Mouse (Mus musculus): Measurements from ENCODE around the gene Ergic2. TPM values are rescaled to one million over a fixed set of nuclear protein-coding genes. Genes with fewer than 3 reads are reported as not detected.

Gene Ergic2
- polyA plus RNA-seq, 1 experiment from 2014 or later: 148 TPM

- 73% methylated on average over 2 of the region's 2 CpGs for WGBS
- H3K4me3 ChIP-seq (ENCODE audit: low read length): no peak overlapping the region
- no peak overlapping the region for H3K9ac ChIP-seq (ENCODE audit: low read length)
- H3K4me2 ChIP-seq (ENCODE audit: low read depth, low read length): no peak overlapping the region
- ATAC-seq (replicated peaks; ENCODE audit: extremely low read depth, insufficient read depth, low FRiP score): no peak
- H3K27ac ChIP-seq (ENCODE audit: low read length): no peak overlapping the region
- no peaks in the 10 kb centered on the region for H3K27me3 ChIP-seq (ENCODE audit: control insufficient read depth, insufficient read depth, low read length)
- H3K36me3 ChIP-seq (ENCODE audit: control insufficient read depth, insufficient read depth): no peaks in the 10 kb centered on the region
- no peaks in the 10 kb centered on the region for H3K9me3 ChIP-seq (replicated peaks; ENCODE audit: control insufficient read depth, low read length)
- 0 out of 2 replicates have a peak, but pooled peaks cover 3% of the 10 kb centered on the region for H3K4me1 ChIP-seq (ENCODE audit: control insufficient read depth, insufficient read depth, low read length)
Observed at GRCm38 (mm10) chr6:148218235-148219076, 6.3 kb upstream of the Ergic2 start.

- H3K27ac ChIP-seq (ENCODE audit: low read length): no peak overlapping the region
- no peaks in the 10 kb centered on the region for H3K36me3 ChIP-seq (ENCODE audit: control insufficient read depth, insufficient read depth)
- no peaks in the 10 kb centered on the region for H3K27me3 ChIP-seq (ENCODE audit: control insufficient read depth, insufficient read depth, low read length)
- 84% methylated on average over 4 of the region's 4 CpGs for WGBS
- peaks cover 9% of the 10 kb centered on the region for H3K4me1 ChIP-seq (ENCODE audit: control insufficient read depth, insufficient read depth, low read length)
- no peak for ATAC-seq (replicated peaks; ENCODE audit: extremely low read depth, insufficient read depth, low FRiP score)
- no peak overlapping the region for H3K4me3 ChIP-seq (ENCODE audit: low read length)
- H3K9me3 ChIP-seq (replicated peaks; ENCODE audit: control insufficient read depth, low read length): no peaks in the 10 kb centered on the region
- H3K4me2 ChIP-seq (ENCODE audit: low read depth, low read length): no peak overlapping the region
- no peak overlapping the region for H3K9ac ChIP-seq (ENCODE audit: low read length)
Observed at GRCm38 (mm10) chr6:148216752-148217151, 4.6 kb upstream of the Ergic2 start.

GRCm38 (mm10) chr6:148214765-148215164 lies 2.6 kb upstream of the Ergic2 start:
- H3K9ac ChIP-seq (ENCODE audit: low read length): no peak overlapping the region
- H3K4me1 ChIP-seq (ENCODE audit: control insufficient read depth, insufficient read depth, low read length): peaks cover 12% of the 10 kb centered on the region
- H3K36me3 ChIP-seq (ENCODE audit: control insufficient read depth, insufficient read depth): no peaks in the 10 kb centered on the region
- H3K9me3 ChIP-seq (replicated peaks; ENCODE audit: control insufficient read depth, low read length): no peaks in the 10 kb centered on the region
- H3K4me3 ChIP-seq (ENCODE audit: low read length): no peak overlapping the region
- H3K27me3 ChIP-seq (ENCODE audit: control insufficient read depth, insufficient read depth, low read length): no peaks in the 10 kb centered on the region
- H3K4me2 ChIP-seq (ENCODE audit: low read depth, low read length): 0 out of 2 replicates have a peak overlapping the region, but pooled peaks have one; percentile 8
- ATAC-seq (replicated peaks; ENCODE audit: extremely low read depth, insufficient read depth, low FRiP score): no peak
- WGBS: 2% methylated on average over 5 of the region's 5 CpGs
- no peak overlapping the region for H3K27ac ChIP-seq (ENCODE audit: low read length)

GRCm38 (mm10) chr6:148211391-148211876 lies 740 bp downstream of the Ergic2 start:
- ATAC-seq (replicated peaks; ENCODE audit: extremely low read depth, insufficient read depth, low FRiP score): peak; percentile 37
- WGBS: under 1% methylated on average over 51 of the region's 51 CpGs
- H3K4me2 ChIP-seq (ENCODE audit: low read depth, low read length): peak overlapping the region; percentile 94
- peak overlapping the region; percentile 92 for H3K9ac ChIP-seq (ENCODE audit: low read length)
- H3K4me1 ChIP-seq (ENCODE audit: control insufficient read depth, insufficient read depth, low read length): peaks cover 22% of the 10 kb centered on the region
- no peaks in the 10 kb centered on the region for H3K36me3 ChIP-seq (ENCODE audit: control insufficient read depth, insufficient read depth)
- no peaks in the 10 kb centered on the region for H3K27me3 ChIP-seq (ENCODE audit: control insufficient read depth, insufficient read depth, low read length)
- peak overlapping the region; percentile 99 for H3K4me3 ChIP-seq (ENCODE audit: low read length)
- H3K27ac ChIP-seq (ENCODE audit: low read length): peak overlapping the region; percentile 63
- no peaks in the 10 kb centered on the region for H3K9me3 ChIP-seq (replicated peaks; ENCODE audit: control insufficient read depth, low read length)

GRCm38 (mm10) chr6:148207522-148207921 lies 4.7 kb downstream of the Ergic2 start:
- no peak overlapping the region for H3K4me3 ChIP-seq (ENCODE audit: low read length)
- H3K27ac ChIP-seq (ENCODE audit: low read length): no peak overlapping the region
- WGBS: 33% methylated on average over 1 of the region's 1 CpGs
- H3K4me1 ChIP-seq (ENCODE audit: control insufficient read depth, insufficient read depth, low read length): peaks cover 13% of the 10 kb centered on the region
- H3K36me3 ChIP-seq (ENCODE audit: control insufficient read depth, insufficient read depth): peaks cover 7% of the 10 kb centered on the region; the same call in 1 of the 2 replicates
- no peak for ATAC-seq (replicated peaks; ENCODE audit: extremely low read depth, insufficient read depth, low FRiP score)
- H3K9me3 ChIP-seq (replicated peaks; ENCODE audit: control insufficient read depth, low read length): no peaks in the 10 kb centered on the region
- no peak overlapping the region for H3K4me2 ChIP-seq (ENCODE audit: low read depth, low read length)
- no peak overlapping the region for H3K9ac ChIP-seq (ENCODE audit: low read length)
- no peaks in the 10 kb centered on the region for H3K27me3 ChIP-seq (ENCODE audit: control insufficient read depth, insufficient read depth, low read length)

GRCm38 (mm10) chr6:148205134-148205533 lies 7.0 kb downstream of the Ergic2 start:
- Histone ChIP-seq H3K9ac (ENCODE audit: low read length) (no peak overlapping the region), H3K4me3 (ENCODE audit: low read length) (no peak overlapping the region), H3K9me3 (replicated peaks; ENCODE audit: control insufficient read depth, low read length) (no peaks in the 10 kb centered on the region), H3K27me3 (ENCODE audit: control insufficient read depth, insufficient read depth, low read length) (no peaks in the 10 kb centered on the region), H3K4me2 (ENCODE audit: low read depth, low read length) (no peak overlapping the region), H3K4me1 (ENCODE audit: control insufficient read depth, insufficient read depth, low read length) (peaks cover 10% of the 10 kb centered on the region), H3K36me3 (ENCODE audit: control insufficient read depth, insufficient read depth) (peaks cover 20% of the 10 kb centered on the region), H3K27ac (ENCODE audit: low read length) (no peak overlapping the region)
- 69% methylated on average over 1 of the region's 1 CpGs for WGBS
- ATAC-seq (replicated peaks; ENCODE audit: extremely low read depth, insufficient read depth, low FRiP score): no peak

- 98% methylated on average over 3 of the region's 3 CpGs for WGBS
- no peak overlapping the region for H3K9ac ChIP-seq (ENCODE audit: low read length)
- no peak overlapping the region for H3K27ac ChIP-seq (ENCODE audit: low read length)
- H3K4me3 ChIP-seq (ENCODE audit: low read length): no peak overlapping the region
- ATAC-seq (replicated peaks; ENCODE audit: extremely low read depth, insufficient read depth, low FRiP score): no peak
- H3K36me3 ChIP-seq (ENCODE audit: control insufficient read depth, insufficient read depth): peaks cover 42% of the 10 kb centered on the region
- no peaks in the 10 kb centered on the region for H3K4me1 ChIP-seq (ENCODE audit: control insufficient read depth, insufficient read depth, low read length)
- H3K9me3 ChIP-seq (replicated peaks; ENCODE audit: control insufficient read depth, low read length): no peaks in the 10 kb centered on the region
- no peak overlapping the region for H3K4me2 ChIP-seq (ENCODE audit: low read depth, low read length)
- H3K27me3 ChIP-seq (ENCODE audit: control insufficient read depth, insufficient read depth, low read length): no peaks in the 10 kb centered on the region
Observed at GRCm38 (mm10) chr6:148199729-148200128, 12.4 kb downstream of the Ergic2 start.

GRCm38 (mm10) chr6:148199177-148199576 lies 13.0 kb downstream of the Ergic2 start:
- no peaks in the 10 kb centered on the region for H3K9me3 ChIP-seq (replicated peaks; ENCODE audit: control insufficient read depth, low read length)
- H3K4me2 ChIP-seq (ENCODE audit: low read depth, low read length): no peak overlapping the region
- H3K27me3 ChIP-seq (ENCODE audit: control insufficient read depth, insufficient read depth, low read length): no peaks in the 10 kb centered on the region
- H3K27ac ChIP-seq (ENCODE audit: low read length): no peak overlapping the region
- WGBS: 93% methylated on average over 2 of the region's 2 CpGs
- H3K4me1 ChIP-seq (ENCODE audit: control insufficient read depth, insufficient read depth, low read length): no peaks in the 10 kb centered on the region
- H3K4me3 ChIP-seq (ENCODE audit: low read length): no peak overlapping the region
- peaks cover 44% of the 10 kb centered on the region for H3K36me3 ChIP-seq (ENCODE audit: control insufficient read depth, insufficient read depth)
- no peak for ATAC-seq (replicated peaks; ENCODE audit: extremely low read depth, insufficient read depth, low FRiP score)
- no peak overlapping the region for H3K9ac ChIP-seq (ENCODE audit: low read length)

- H3K9ac ChIP-seq (ENCODE audit: low read length): no peak overlapping the region
- H3K36me3 ChIP-seq (ENCODE audit: control insufficient read depth, insufficient read depth): peaks cover 39% of the 10 kb centered on the region
- no peaks in the 10 kb centered on the region for H3K27me3 ChIP-seq (ENCODE audit: control insufficient read depth, insufficient read depth, low read length)
- H3K9me3 ChIP-seq (replicated peaks; ENCODE audit: control insufficient read depth, low read length): no peaks in the 10 kb centered on the region
- no peak for ATAC-seq (replicated peaks; ENCODE audit: extremely low read depth, insufficient read depth, low FRiP score)
- H3K27ac ChIP-seq (ENCODE audit: low read length): no peak overlapping the region
- H3K4me2 ChIP-seq (ENCODE audit: low read depth, low read length): no peak overlapping the region
- H3K4me3 ChIP-seq (ENCODE audit: low read length): no peak overlapping the region
- 85% methylated on average over 6 of the region's 6 CpGs for WGBS
- H3K4me1 ChIP-seq (ENCODE audit: control insufficient read depth, insufficient read depth, low read length): no peaks in the 10 kb centered on the region
Observed at GRCm38 (mm10) chr6:148193972-148194701, 18.0 kb downstream of the Ergic2 start.

Measured in heart, embryonic 16.5 days (tissue).